Mouse (Mus musculus) heart, postnatal 0 days (tissue): ENCODE results near the gene Selenom.

Source experiments
- CTCF ChIP-seq: IDR thresholded peaks from 2 replicates; pipeline ENCODE4 v1.5.1; 2016; ENCODE audit warnings: antibody characterized with exemption, control low read depth, low read depth
- EP300 ChIP-seq: IDR thresholded peaks from 2 replicates; pipeline ENCODE4 v1.6.1; 2016; ENCODE audit warnings: antibody characterized with exemption, low read depth

DNA sequence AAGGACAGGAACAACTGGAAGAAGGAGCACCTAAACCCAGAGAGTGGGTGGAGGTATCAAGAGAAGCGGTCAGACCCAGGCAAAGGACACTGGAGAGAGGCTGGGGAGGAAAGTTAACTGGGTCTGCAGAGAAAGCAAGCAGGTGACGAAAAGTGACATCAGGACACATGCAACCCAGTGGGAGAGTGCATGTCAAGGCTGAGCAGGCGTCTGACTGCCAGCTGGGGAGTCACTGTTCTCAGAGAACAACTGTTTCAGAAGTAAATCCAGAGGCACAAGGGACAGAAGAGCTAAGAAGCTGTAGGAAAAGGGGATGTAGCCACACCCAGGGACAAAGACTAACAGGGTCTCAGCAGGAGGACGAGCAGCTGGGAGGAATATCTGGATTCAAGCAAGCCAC, 11.1 kb downstream of the Selenom start:
- TF ChIP-seq CTCF (no peak), EP300 (no peak)
